Mouse (Mus musculus) heart, embryonic 14.5 days (tissue): ENCODE measurements around the gene Tbc1d5. TPM values are rescaled to one million over a fixed set of nuclear protein-coding genes. Genes with fewer than 3 reads are reported as not detected.

Source experiments
- ATAC-seq: fragments of 200-750 bp; cut with Nextera tagmentation; 2 replicates; pipeline ENCODE4 v1.8.0; 2017; ENCODE audit warnings: low read depth, moderate TSS enrichment; ENCODE audit not compliant: insufficient number of reproducible peaks, insufficient read depth, low FRiP score
- H3K27ac ChIP-seq, 2 experiments: fragments of 200-500 bp in 1 of 2; fragments of 300-500 bp in 1 of 2; sonication (generic) in 1 of 2; replicated peaks in 1 of 2; 2 replicates each; pipeline ENCODE4 v1.5.1; 2012 to 2014; ENCODE audit warnings: low read depth in 2 of 2, low read length in 2 of 2, control low read depth in 1 of 2, mild to moderate bottlenecking in 1 of 2, mixed read lengths in 1 of 2; ENCODE audit not compliant: control insufficient read depth in 1 of 2, insufficient read depth in 1 of 2
- H3K27me3 ChIP-seq: fragments of 300-500 bp; sonication (generic); 2 replicates; pipeline ENCODE4 v1.6.1; 2014; ENCODE audit warnings: mild to moderate bottlenecking, low read length, control low read depth; ENCODE audit not compliant: control insufficient read depth, insufficient read depth
- H3K36me3 ChIP-seq: fragments of 300-500 bp; sonication (generic); 2 replicates; pipeline ENCODE4 v1.6.1; 2014; ENCODE audit warnings: mild to moderate bottlenecking, control low read depth, low read length, mixed read lengths; ENCODE audit not compliant: control insufficient read depth, insufficient read depth
- H3K4me1 ChIP-seq, 2 experiments: fragments of 200-500 bp in 1 of 2; fragments of 300-500 bp in 1 of 2; sonication (generic) in 1 of 2; 2 replicates each; pipeline ENCODE4 v1.6.1; 2012 to 2014; ENCODE audit warnings: low read length in 2 of 2, control low read depth in 1 of 2, mixed read lengths in 1 of 2; ENCODE audit not compliant: control insufficient read depth in 2 of 2, insufficient read depth in 2 of 2
- H3K4me2 ChIP-seq: fragments of 300-500 bp; sonication (generic); 2 replicates; pipeline ENCODE4 v1.6.1; 2014; ENCODE audit warnings: mild to moderate bottlenecking, low read length
- H3K4me3 ChIP-seq, 2 experiments: fragments of 200-500 bp in 1 of 2; fragments of 300-500 bp in 1 of 2; sonication (generic) in 1 of 2; 2 replicates each; pipeline ENCODE4 v1.5.1; 2012 to 2014; ENCODE audit warnings: low read length in 2 of 2, mild to moderate bottlenecking in 2 of 2, control low read depth in 1 of 2, low read depth in 1 of 2, moderate library complexity in 1 of 2; ENCODE audit not compliant: control insufficient read depth in 1 of 2, insufficient read depth in 1 of 2
- H3K9ac ChIP-seq: fragments of 300-500 bp; sonication (generic); 2 replicates; pipeline ENCODE4 v1.6.1; 2014; ENCODE audit warnings: mild to moderate bottlenecking, low read length
- H3K9me3 ChIP-seq: fragments of 300-500 bp; sonication (generic); 2 replicates; pipeline ENCODE4 v1.6.1; 2016; ENCODE audit warnings: low read length, control low read depth; ENCODE audit not compliant: control insufficient read depth
- WGBS: fragments of 180-500 bp; shearing (Covaris S2); extraction: QIAGEN DNeasy Blood & Tissue Kit; methylation state at CpG from one replicate; pipeline ENCODE4 v1.1.7; 2014; 5-methylcytosine and 5-hydroxymethylcytosine counted together
- polyA plus RNA-seq: library from polyadenylated mRNA; unstranded; fragments of >200 nt; fragmentation: Nextera tagmentation; extraction: Ambion mirVana; gene quantifications from 2 replicates; pipeline ENCODE4 v1.2.1, GENCODE M21; 2014

Tbc1d5 gene
- polyA plus RNA-seq, 1 experiment from 2014 or later = 9.6 TPM

DNA sequence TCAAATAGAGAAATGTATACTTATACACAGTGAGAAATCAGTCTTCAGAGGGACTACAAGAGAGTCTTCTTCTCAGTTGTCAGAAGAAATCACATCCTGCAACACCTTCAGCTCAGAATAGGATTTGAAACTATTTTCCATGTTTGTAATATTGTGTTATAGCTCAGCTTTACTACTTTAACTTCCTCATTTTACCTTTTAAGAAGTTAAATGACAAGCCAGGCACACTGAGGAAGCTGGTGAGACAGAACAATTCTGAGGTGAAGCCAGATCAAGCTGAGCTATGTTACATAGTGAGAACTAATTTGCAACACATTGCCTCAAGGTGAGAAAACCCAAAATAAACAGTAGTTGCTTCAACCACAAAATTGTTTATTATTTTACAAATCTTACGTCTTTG is 135.3 kb downstream of the Tbc1d5 start:
- Histone ChIP-seq H3K36me3 (no peaks in the 10 kb centered on the region), H3K27ac (no peak overlapping the region), H3K27me3 (no peaks in the 10 kb centered on the region), H3K4me3 (no peak overlapping the region), H3K9ac (no peak overlapping the region), H3K9me3 (no peaks in the 10 kb centered on the region), H3K4me1 (no peaks in the 10 kb centered on the region), H3K4me2 (no peak overlapping the region)
- WGBS = 47% methylated on average over 1 of the region's 1 CpGs
- ATAC-seq = no peak

DNA sequence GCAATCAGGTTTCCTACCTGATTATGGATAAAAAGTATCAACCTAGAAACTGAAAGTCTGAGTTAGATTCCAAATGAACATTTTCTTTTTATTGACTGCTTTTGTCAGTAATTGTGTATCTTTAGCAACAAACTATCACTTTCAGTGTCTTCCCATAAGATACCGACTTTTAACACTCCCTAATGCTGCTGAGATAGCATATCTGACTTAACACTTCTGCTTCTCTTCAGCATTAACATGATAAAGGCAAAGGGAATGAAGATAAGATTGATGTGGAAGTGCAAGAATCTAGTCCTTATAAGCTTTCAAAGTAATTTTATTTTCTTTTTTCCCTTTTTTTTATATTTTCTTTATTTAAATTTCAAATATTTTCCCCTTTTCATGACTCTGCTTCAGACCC is 138.3 kb downstream of the Tbc1d5 start:
- H3K27ac ChIP-seq = no peak overlapping the region
- whole genome bisulfite sequencing = 18% methylated on average over 1 of the region's 1 CpGs
- H3K4me2 ChIP-seq = no peak overlapping the region
- no peaks in the 10 kb centered on the region for H3K36me3 ChIP-seq
- no peaks in the 10 kb centered on the region for H3K4me1 ChIP-seq
- H3K4me3 ChIP-seq = no peak overlapping the region
- no peaks in the 10 kb centered on the region for H3K27me3 ChIP-seq
- no peaks in the 10 kb centered on the region for H3K9me3 ChIP-seq
- no peak overlapping the region for H3K9ac ChIP-seq
- ATAC-seq = no peak

DNA sequence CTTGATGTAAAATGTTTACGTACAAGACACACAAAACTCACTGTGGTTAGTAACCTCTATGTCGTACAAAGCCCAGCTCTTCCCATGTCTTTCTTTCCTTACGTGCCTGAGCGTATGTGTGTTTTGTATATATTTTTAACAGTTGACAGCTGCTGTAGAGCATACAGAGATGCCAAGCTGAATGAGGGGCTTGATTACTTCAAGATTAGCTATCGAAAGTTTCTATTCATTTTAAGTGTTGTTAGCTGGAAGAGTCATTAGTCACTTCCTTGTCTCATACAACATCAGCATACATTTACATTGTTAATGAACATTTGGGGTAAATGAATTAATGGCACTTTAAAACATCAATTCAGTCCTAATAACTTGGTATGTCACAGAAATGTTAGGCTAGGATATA is 155.9 kb downstream of the Tbc1d5 start:
- no peak for ATAC-seq
- no peak overlapping the region for H3K27ac ChIP-seq
- H3K4me1 ChIP-seq = no peaks in the 10 kb centered on the region

GRCm38 (mm10) chr17:51016384-51016783 is 162.8 kb downstream of the Tbc1d5 start:
- ATAC-seq = no peak
- no peaks in the 10 kb centered on the region for H3K4me1 ChIP-seq
- H3K27ac ChIP-seq = no peak overlapping the region
- H3K4me3 ChIP-seq = no peak overlapping the region
- H3K9ac ChIP-seq = no peak overlapping the region
- H3K36me3 ChIP-seq = no peaks in the 10 kb centered on the region
- no peaks in the 10 kb centered on the region for H3K9me3 ChIP-seq
- no peaks in the 10 kb centered on the region for H3K27me3 ChIP-seq
- no peak overlapping the region for H3K4me2 ChIP-seq
- 45% methylated on average over 2 of the region's 2 CpGs for WGBS

More for the DNA sequence above, 155.9 kb downstream of the Tbc1d5 start:
- Histone ChIP-seq H3K4me3 (no peak overlapping the region), H3K27me3 (no peaks in the 10 kb centered on the region), H3K9me3 (no peaks in the 10 kb centered on the region), H3K9ac (no peak overlapping the region), H3K36me3 (no peaks in the 10 kb centered on the region), H3K4me2 (no peak overlapping the region)
- WGBS = 76% methylated on average over 5 of the region's 5 CpGs

- H3K9me3 ChIP-seq = no peaks in the 10 kb centered on the region
- H3K9ac ChIP-seq = no peak overlapping the region
- no peak overlapping the region for H3K27ac ChIP-seq
- H3K4me2 ChIP-seq = no peak overlapping the region
- H3K27me3 ChIP-seq = no peaks in the 10 kb centered on the region
- no peaks in the 10 kb centered on the region for H3K4me1 ChIP-seq
- ATAC-seq = no peak
- no peak overlapping the region for H3K4me3 ChIP-seq
- no peaks in the 10 kb centered on the region for H3K36me3 ChIP-seq
Observed at GRCm38 (mm10) chr17:51013908-51014307, 165.2 kb downstream of the Tbc1d5 start.

DNA sequence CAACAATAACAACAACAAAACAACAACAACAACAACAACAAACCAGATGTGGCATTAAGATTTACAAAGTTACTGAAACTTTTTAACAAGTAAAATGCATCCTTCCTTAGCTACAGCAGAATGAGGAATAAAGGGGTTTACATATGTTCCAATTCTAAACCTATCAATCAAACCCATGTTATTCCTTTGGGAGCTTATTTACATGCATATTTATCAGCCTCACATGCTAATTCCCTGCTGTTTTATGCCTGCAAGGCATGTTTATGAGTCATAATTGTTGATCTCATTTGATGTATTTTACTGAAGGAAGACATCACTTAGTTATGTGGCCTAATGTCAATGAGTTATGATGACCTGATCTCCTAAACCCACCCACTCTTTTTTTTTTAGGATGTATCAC is 176.0 kb downstream of the Tbc1d5 start:
- Histone ChIP-seq H3K27ac (no peak overlapping the region), H3K36me3 (no peaks in the 10 kb centered on the region), H3K9ac (no peak overlapping the region), H3K27me3 (no peaks in the 10 kb centered on the region), H3K4me3 (no peak overlapping the region), H3K4me1 (no peaks in the 10 kb centered on the region), H3K4me2 (no peak overlapping the region), H3K9me3 (no peaks in the 10 kb centered on the region; the same call in 1 of the 2 replicates)
- ATAC-seq = no peak

- Histone ChIP-seq H3K4me3 (no peak overlapping the region), H3K4me2 (no peak overlapping the region), H3K27ac (no peak overlapping the region), H3K27me3 (no peaks in the 10 kb centered on the region), H3K4me1 (no peaks in the 10 kb centered on the region), H3K9ac (no peak overlapping the region), H3K36me3 (no peaks in the 10 kb centered on the region), H3K9me3 (no peaks in the 10 kb centered on the region)
- no peak for ATAC-seq
- 24% methylated on average over 1 of the region's 1 CpGs for WGBS
Observed at GRCm38 (mm10) chr17:50998216-50998615, 180.9 kb downstream of the Tbc1d5 start.

DNA sequence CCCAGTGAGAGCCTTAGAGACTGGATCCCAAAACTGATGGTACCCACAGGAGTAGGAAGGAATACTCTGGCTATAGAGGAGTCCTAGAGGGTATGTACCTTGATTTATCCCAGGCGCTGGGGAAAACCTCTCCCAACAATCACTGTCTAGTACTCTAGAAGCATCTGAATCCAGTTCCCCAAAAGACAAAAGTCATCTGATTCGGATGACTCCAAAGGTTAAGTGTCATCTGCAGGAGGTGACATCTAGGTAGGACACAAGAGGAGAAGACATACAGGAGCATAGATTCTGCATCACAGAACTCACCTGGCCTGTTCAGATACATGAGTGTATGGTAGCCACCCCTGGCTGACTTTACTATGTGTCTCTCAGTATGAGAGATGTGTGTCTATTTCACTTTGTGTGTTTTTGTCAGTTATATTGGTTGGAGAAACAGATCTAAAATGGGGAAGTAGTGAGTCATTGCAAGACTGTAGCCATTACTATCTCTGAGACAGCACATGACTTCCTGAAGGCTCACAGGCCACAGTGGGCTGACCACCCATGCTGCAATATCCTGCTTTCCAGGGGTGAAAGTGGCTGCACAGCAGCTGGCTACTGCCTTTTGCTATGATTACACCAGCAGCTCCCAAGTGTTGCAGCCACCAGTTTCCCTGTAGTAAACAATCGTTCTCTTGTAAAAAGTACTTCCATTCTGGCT is 185.7 kb downstream of the Tbc1d5 start:
- H3K36me3 ChIP-seq = no peaks in the 10 kb centered on the region
- H3K4me2 ChIP-seq = no peak overlapping the region
- no peaks in the 10 kb centered on the region for H3K4me1 ChIP-seq
- H3K4me3 ChIP-seq = no peak overlapping the region
- ATAC-seq = no peak
- H3K27me3 ChIP-seq = no peaks in the 10 kb centered on the region
- H3K27ac ChIP-seq = no peak overlapping the region
- no peaks in the 10 kb centered on the region for H3K9me3 ChIP-seq
- H3K9ac ChIP-seq = no peak overlapping the region
- 79% methylated on average over 3 of the region's 3 CpGs for WGBS
